In the genomic region with DNA sequence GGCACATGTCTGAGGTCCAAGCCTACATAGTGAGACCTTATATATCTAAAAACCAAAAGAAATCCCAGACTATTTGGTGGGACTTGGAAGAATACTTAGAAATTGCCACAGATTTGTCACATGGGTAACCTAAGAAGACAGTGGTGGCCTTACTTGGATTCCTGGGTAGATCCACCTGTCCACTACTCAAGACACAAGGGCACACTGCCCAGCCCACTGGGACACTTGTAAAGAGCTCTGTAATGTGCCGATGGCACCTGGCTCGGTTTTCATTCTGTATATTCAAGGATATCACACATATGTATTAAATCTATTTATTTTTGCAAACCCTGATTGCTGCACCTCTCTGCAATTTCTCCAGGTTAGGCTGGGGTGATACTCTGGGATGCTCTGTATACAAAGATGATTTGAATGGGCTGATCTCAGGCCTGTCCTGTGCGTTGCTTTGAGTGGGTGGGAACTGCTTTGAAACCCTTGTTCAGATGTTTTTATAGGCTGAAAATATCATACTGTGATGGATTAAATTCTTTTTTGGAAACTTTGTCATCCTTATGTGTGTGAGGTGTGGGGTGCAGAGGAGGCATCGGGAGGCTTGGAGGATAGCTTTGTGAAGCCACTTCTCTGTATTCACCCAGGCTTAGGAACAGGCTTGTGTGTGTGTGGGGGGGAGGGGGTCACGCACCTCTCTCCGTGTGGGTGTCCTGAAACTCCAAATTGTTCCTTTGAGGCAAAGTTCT, we compare ENCODE assay signal across 28 mouse cellular contexts. TPM values are rescaled to one million over a fixed set of nuclear protein-coding genes. Genes with fewer than 3 reads are reported as not detected.
DNase-seq lines count a peak whose midpoint lies in the region; ATAC-seq and TF ChIP-seq lines count a peak whose summit lies in the region.
"Had no signal": no experiment of that assay in that cellular context is flagged by ENCODE, and none has a peak within 500 bp of the region (broad histone marks: within the 10 kb centered on the region; RNA-seq: fewer than 3 reads in every experiment).

No protein-coding gene starts in this region.

- no peak overlapping the region for H3K9ac ChIP-seq in heart, embryonic 11.5 days (ENCODE audit: low read depth, low read length)
- no peak overlapping the region for H3K9ac ChIP-seq in lung, embryonic 14.5 days
- H3K9ac ChIP-seq: embryonic facial prominence, embryonic 13.5 days; forebrain, embryonic 15.5 days; heart, embryonic 15.5 days; hindbrain, embryonic 12.5 days; kidney, embryonic 15.5 days; limb, embryonic 13.5 days; liver, embryonic 14.5 days; midbrain, embryonic 15.5 days; neural tube, embryonic 15.5 days; stomach, embryonic 15.5 days had no signal

- H3K36me3 ChIP-seq in heart, embryonic 10.5 days = peaks cover 73% of the 10 kb centered on the region
- peaks cover 31% of the 10 kb centered on the region for H3K36me3 ChIP-seq in heart, embryonic 11.5 days (ENCODE audit: control insufficient read depth, insufficient read depth, low read length)
- H3K36me3 ChIP-seq in lung, embryonic 14.5 days (ENCODE audit: insufficient read depth) = peaks cover 68% of the 10 kb centered on the region

- ATAC-seq in heart, embryonic 11.5 days (replicated peaks; ENCODE audit: insufficient number of reproducible peaks, low FRiP score, low TSS enrichment) = no peak
- ATAC-seq in lung, embryonic 14.5 days (ENCODE audit: insufficient read depth) = no peak
- ATAC-seq: forebrain, embryonic 15.5 days; midbrain, embryonic 15.5 days; Patski had no signal

- no peak for TF ChIP-seq CTCF in cerebellum, adult 2 months (IDR thresholded peaks at IDR 0.05; ENCODE audit: borderline replicate concordance, insufficient read depth, low read depth, low read length)
- no peak for TF ChIP-seq CTCF in lung, embryonic 14.5 days (IDR thresholded peaks at IDR 0.05; ENCODE audit: low read depth)
- no peak for TF ChIP-seq CTCF in lung, adult 2 months (IDR thresholded peaks at IDR 0.05; ENCODE audit: insufficient read depth, low read length)

- H3K4me1 ChIP-seq in cerebellum, adult 2 months (ENCODE audit: control insufficient read depth, insufficient read depth, low read length) = peaks cover 62% of the 10 kb centered on the region
- H3K4me1 ChIP-seq in heart, embryonic 10.5 days = peaks cover 45% of the 10 kb centered on the region
- H3K4me1 ChIP-seq in heart, embryonic 11.5 days (ENCODE audit: control insufficient read depth, insufficient read depth, low read length) = peaks cover 38% of the 10 kb centered on the region
- H3K4me1 ChIP-seq in lung, embryonic 14.5 days (ENCODE audit: insufficient read depth) = peaks cover 10% of the 10 kb centered on the region
- H3K4me1 ChIP-seq in lung, adult 2 months (ENCODE audit: control insufficient read depth, insufficient read depth, low read length) = peaks cover 16% of the 10 kb centered on the region
- H3K4me1 ChIP-seq: hindbrain, embryonic 12.5 days; midbrain, embryonic 15.5 days had no signal

- no peak overlapping the region for H3K4me2 ChIP-seq in heart, embryonic 11.5 days
- H3K4me2 ChIP-seq in lung, embryonic 14.5 days = no peak overlapping the region
- H3K4me2 ChIP-seq: embryonic facial prominence, embryonic 13.5 days; forebrain, embryonic 15.5 days; heart, embryonic 15.5 days; hindbrain, embryonic 12.5 days; kidney, embryonic 15.5 days; limb, embryonic 13.5 days; midbrain, embryonic 15.5 days; neural tube, embryonic 15.5 days; stomach, embryonic 15.5 days had no signal

- H3K27me3 ChIP-seq in cerebellum, adult 2 months (ENCODE audit: control insufficient read depth, insufficient read depth, low read length) = no peaks in the 10 kb centered on the region
- no peaks in the 10 kb centered on the region for H3K27me3 ChIP-seq in heart, embryonic 10.5 days (ENCODE audit: insufficient read depth, poor library complexity, severe bottlenecking)
- no peaks in the 10 kb centered on the region for H3K27me3 ChIP-seq in heart, embryonic 11.5 days (ENCODE audit: control insufficient read depth, insufficient read depth, low read length)
- no peaks in the 10 kb centered on the region for H3K27me3 ChIP-seq in lung, embryonic 14.5 days (ENCODE audit: insufficient read depth, low read length)
- H3K27me3 ChIP-seq: embryonic facial prominence, embryonic 13.5 days; forebrain, embryonic 15.5 days; heart, embryonic 15.5 days; hindbrain, embryonic 12.5 days; kidney, embryonic 15.5 days; limb, embryonic 13.5 days; midbrain, embryonic 15.5 days; neural tube, embryonic 15.5 days; Patski; stomach, embryonic 15.5 days had no signal

- peak in 1 of 2 experiments; percentile 51 for DNase-seq in cerebellum, adult 2 months
- no peak for DNase-seq in cerebellum, adult 8-10 months
- DNase-seq in heart, embryonic 10.5 days (ENCODE audit: low spot score) = no peak
- DNase-seq in lung, embryonic 14.5 days = no peak
- DNase-seq in lung, adult 2 months = no peak
- DNase-seq in cerebellum, postnatal 25 days = peak; percentile 44 to 62
- no peak for DNase-seq in ovary, postnatal 36 days (ENCODE audit: low spot score)
- DNase-seq: adrenal gland, postnatal 10 days; heart, adult 2 months; kidney, adult 11 months; kidney, postnatal 25 days; lung, postnatal 10 days; right cerebral cortex, postnatal 25 days; thymus, postnatal 14 days had no signal

- 50% methylated on average over 6 of the region's 6 CpGs for WGBS in cerebellum, adult 2 months
- 93% methylated on average over 6 of the region's 6 CpGs for WGBS in heart, embryonic 10.5 days
- 88% methylated on average over 6 of the region's 6 CpGs for WGBS in heart, embryonic 11.5 days (ENCODE audit: insufficient replicate concordance)
- WGBS in lung, embryonic 14.5 days = 76% methylated on average over 6 of the region's 6 CpGs
- WGBS in lung, adult 2 months = 82% methylated on average over 6 of the region's 6 CpGs

- H3K4me3 ChIP-seq in cerebellum, adult 2 months (replicated peaks; ENCODE audit: insufficient read depth, low read depth, low read length) = no peak overlapping the region
- H3K4me3 ChIP-seq in heart, embryonic 10.5 days = no peak overlapping the region
- no peak overlapping the region for H3K4me3 ChIP-seq in heart, embryonic 11.5 days (ENCODE audit: low read depth, low read length)
- no peak overlapping the region for H3K4me3 ChIP-seq in lung, embryonic 14.5 days (ENCODE audit: low read depth, low read length)
- no peak overlapping the region for H3K4me3 ChIP-seq in lung, adult 2 months (replicated peaks; ENCODE audit: extremely low read depth, low read depth, low read length)
- H3K4me3 ChIP-seq: embryonic facial prominence, embryonic 13.5 days; forebrain, embryonic 10.5 days; forebrain, embryonic 15.5 days; heart, adult 2 months; heart, embryonic 15.5 days; hindbrain, embryonic 12.5 days; kidney, embryonic 15.5 days; limb, embryonic 13.5 days; midbrain, embryonic 15.5 days; neural tube, embryonic 15.5 days; stomach, embryonic 15.5 days had no signal

- TF ChIP-seq POLR2A in cerebellum, adult 2 months (IDR thresholded peaks at IDR 0.05; ENCODE audit: borderline replicate concordance, insufficient read depth, low read length) = no peak
- no peak for TF ChIP-seq POLR2A in lung, adult 2 months (IDR thresholded peaks at IDR 0.05; ENCODE audit: borderline replicate concordance, extremely low read depth, low read depth, low read length)

- no peaks in the 10 kb centered on the region for H3K9me3 ChIP-seq in heart, embryonic 10.5 days
- H3K9me3 ChIP-seq in heart, embryonic 11.5 days (replicated peaks; ENCODE audit: control insufficient read depth, low read length) = no peaks in the 10 kb centered on the region
- H3K9me3 ChIP-seq in lung, embryonic 14.5 days (ENCODE audit: low read depth, low read length) = no peaks in the 10 kb centered on the region
- H3K9me3 ChIP-seq: embryonic facial prominence, embryonic 13.5 days; forebrain, embryonic 10.5 days; forebrain, embryonic 15.5 days; G1E; heart, embryonic 15.5 days; hindbrain, embryonic 12.5 days; kidney, embryonic 15.5 days; limb, embryonic 13.5 days; midbrain, embryonic 15.5 days; neural tube, embryonic 15.5 days; stomach, embryonic 15.5 days had no signal

- H3K27ac ChIP-seq in cerebellum, adult 2 months (ENCODE audit: insufficient read depth, low read length) = peak overlapping the region; percentile 98
- peak overlapping the region; percentile 4; the same call in 1 of the 2 replicates for H3K27ac ChIP-seq in heart, embryonic 10.5 days
- H3K27ac ChIP-seq in heart, embryonic 11.5 days (ENCODE audit: low read depth, low read length) = no peak overlapping the region
- H3K27ac ChIP-seq in lung, embryonic 14.5 days (ENCODE audit: low read depth) = peak overlapping the region; percentile 75; the same call in 1 of the 2 replicates
- H3K27ac ChIP-seq: embryonic facial prominence, embryonic 13.5 days; forebrain, embryonic 10.5 days; hindbrain, embryonic 12.5 days; limb, embryonic 13.5 days; liver, embryonic 14.5 days; midbrain, embryonic 15.5 days; stomach, embryonic 15.5 days had no signal

RNA-seq across cellular contexts. Expression of gene Spc24, which starts 10.6 kb away (rescaled TPM):
- 3.8 TPM in 2 replicates for polyA plus RNA-seq in cerebellum, adult 2 months (2012; rRNA removed)
- polyA plus RNA-seq in heart, embryonic 10.5 days (2016; fragmentation: Nextera tagmentation; extraction: Ambion mirVana) = 112 and 160 TPM in 2 replicates
- polyA plus RNA-seq in heart, embryonic 11.5 days (2014; fragmentation: Nextera tagmentation; extraction: Ambion mirVana) = 90.5 and 103 TPM in 2 replicates
- 159 and 173 TPM in 2 replicates for polyA plus RNA-seq in lung, embryonic 14.5 days (2014; fragmentation: Nextera tagmentation; extraction: Ambion mirVana)
- 2.9 and 3.2 TPM in 2 replicates for polyA plus RNA-seq in lung, adult 2 months (2012; rRNA removed)

RNA-seq across cellular contexts. Expression of gene Ldlr, which starts 26.3 kb away (rescaled TPM):
- polyA plus RNA-seq in cerebellum, adult 2 months (2012; rRNA removed) = 34.1 and 34.2 TPM in 2 replicates
- polyA plus RNA-seq in heart, embryonic 10.5 days (2016; fragmentation: Nextera tagmentation; extraction: Ambion mirVana) = 36.6 and 42.9 TPM in 2 replicates
- polyA plus RNA-seq in heart, embryonic 11.5 days (2014; fragmentation: Nextera tagmentation; extraction: Ambion mirVana) = 11.1 and 16.0 TPM in 2 replicates
- 24.2 and 24.4 TPM in 2 replicates for polyA plus RNA-seq in lung, embryonic 14.5 days (2014; fragmentation: Nextera tagmentation; extraction: Ambion mirVana)
- 84.2 and 87.2 TPM in 2 replicates for polyA plus RNA-seq in lung, adult 2 months (2012; rRNA removed)

RNA-seq across cellular contexts. Expression of gene Kank2, which starts 49.0 kb away (rescaled TPM):
- 44.7 and 50.6 TPM in 2 replicates for polyA plus RNA-seq in cerebellum, adult 2 months (2012; rRNA removed)
- polyA plus RNA-seq in heart, embryonic 10.5 days (2016; fragmentation: Nextera tagmentation; extraction: Ambion mirVana) = 16.4 and 16.9 TPM in 2 replicates
- polyA plus RNA-seq in heart, embryonic 11.5 days (2014; fragmentation: Nextera tagmentation; extraction: Ambion mirVana) = 8.9 and 9.0 TPM in 2 replicates
- polyA plus RNA-seq in lung, embryonic 14.5 days (2014; fragmentation: Nextera tagmentation; extraction: Ambion mirVana) = 16.4 TPM in 2 replicates
- 108 and 127 TPM in 2 replicates for polyA plus RNA-seq in lung, adult 2 months (2012; rRNA removed)
- polyA plus RNA-seq: G1E had no signal

Comparison
In these comparisons a context has a peak if more than half of its experiments do, and no peak if none do; other contexts are left out.
1. DNase-seq: peak in cerebellum, postnatal 25 days (2 of 2); none in cerebellum, adult 8-10 months (single experiment), heart, embryonic 10.5 days (single experiment), lung, embryonic 14.5 days (single experiment), lung, adult 2 months (single experiment) and ovary, postnatal 36 days (single experiment).
2. RNA of gene Spc24, which starts 10.6 kb away (polyA plus RNA-seq): 159 to 173 TPM in lung, embryonic 14.5 days, 112 to 160 TPM in heart, embryonic 10.5 days and 90.5 to 103 TPM in heart, embryonic 11.5 days; 3.8 TPM in cerebellum, adult 2 months and 2.9 to 3.2 TPM in lung, adult 2 months; every median in the first group is over 10 times any median in the second.